Mouse (Mus musculus) bone marrow, adult 2 months (tissue): ENCODE measurements around the gene Kifc5b. TPM values are rescaled to one million over a fixed set of nuclear protein-coding genes. Genes with fewer than 3 reads are reported as not detected.
"Not testable (repeated sequence)": the region's sequence is repeated elsewhere in the genome, so short reads cannot be mapped to it uniquely, and the experiment has no call there.

Experiments used
- H3K27ac ChIP-seq: fragments of 200-500 bp; 2 replicates; pipeline ENCODE4 v1.5.1; 2012; ENCODE audit warnings: low read depth, mild to moderate bottlenecking, control low read depth, inconsistent platforms, low read length; ENCODE audit not compliant: control insufficient read depth, poor library complexity, insufficient read depth
- H3K4me1 ChIP-seq: fragments of 200-500 bp; 2 replicates; pipeline ENCODE4 v1.6.1; 2011; ENCODE audit warnings: low read length; ENCODE audit not compliant: control insufficient read depth, insufficient read depth
- H3K4me3 ChIP-seq: fragments of 200-500 bp; replicated peaks from 2 replicates; pipeline ENCODE3; 2011; ENCODE audit warnings: mild to moderate bottlenecking, low read depth, low read length, control low read depth; ENCODE audit not compliant: control insufficient read depth
- CTCF ChIP-seq: fragments of 200-500 bp; IDR thresholded peaks from 2 replicates; pipeline ENCODE4 v1.5.1; 2011; ENCODE audit warnings: low read length, control low read depth; ENCODE audit not compliant: control insufficient read depth, insufficient read depth
- POLR2A ChIP-seq: fragments of 200-500 bp; IDR thresholded peaks from 2 replicates; pipeline ENCODE4 v1.6.1; 2011; ENCODE audit warnings: low read depth, mild to moderate bottlenecking, control low read depth, low read length, borderline replicate concordance; ENCODE audit not compliant: control insufficient read depth
- WGBS: fragments of 180-500 bp; shearing (Covaris S2); methylation state at CpG from one replicate; pipeline ENCODE4 v1.1.7; 2018; 5-methylcytosine and 5-hydroxymethylcytosine counted together
- polyA plus RNA-seq: library from polyadenylated mRNA; stranded (reverse); fragments of >200 nt; gene quantifications from 2 replicates; pipeline ENCODE4 v1.2.4, GENCODE M21; 2011; ENCODE audit warnings: low replicate concordance; ENCODE audit not compliant: missing spikeins, insufficient read depth, insufficient read length

The Kifc5b gene
- polyA plus RNA-seq, 1 experiment = 50.8 TPM

DNA sequence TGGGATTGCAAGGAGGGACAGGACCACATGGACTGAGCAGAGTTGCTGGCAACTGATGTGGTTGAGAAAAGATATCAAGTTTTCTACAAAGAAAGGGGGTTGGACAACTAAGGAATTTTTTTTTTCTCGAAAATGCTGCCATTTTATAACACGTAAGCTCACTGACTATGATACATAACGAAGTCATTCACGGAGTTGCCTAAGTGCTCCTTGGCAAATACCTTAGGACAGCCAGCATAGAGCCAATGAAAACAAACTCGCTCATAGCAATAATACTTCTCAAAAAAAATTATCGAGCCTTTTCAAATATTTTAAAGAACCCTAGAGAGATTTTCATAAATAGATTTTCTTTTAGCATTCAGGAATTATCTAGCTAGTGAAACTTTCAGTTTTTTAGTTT, 16.0 kb upstream of the Kifc5b start:
- Histone ChIP-seq H3K4me1 (no peaks in the 10 kb centered on the region), H3K27ac (no peak overlapping the region), H3K4me3 (no peak overlapping the region)
- 78% methylated on average over 6 of the region's 6 CpGs for WGBS
- TF ChIP-seq CTCF = no peak

GRCm38 (mm10) chr17:26904320-26904719, 12.6 kb upstream of the Kifc5b start:
- WGBS = 53% methylated on average over 5 of the region's 5 CpGs
- TF ChIP-seq CTCF (no peak), POLR2A (no peak)
- H3K4me3 ChIP-seq = no peak overlapping the region
- H3K27ac ChIP-seq = no peak overlapping the region
- H3K4me1 ChIP-seq = no peaks in the 10 kb centered on the region

DNA sequence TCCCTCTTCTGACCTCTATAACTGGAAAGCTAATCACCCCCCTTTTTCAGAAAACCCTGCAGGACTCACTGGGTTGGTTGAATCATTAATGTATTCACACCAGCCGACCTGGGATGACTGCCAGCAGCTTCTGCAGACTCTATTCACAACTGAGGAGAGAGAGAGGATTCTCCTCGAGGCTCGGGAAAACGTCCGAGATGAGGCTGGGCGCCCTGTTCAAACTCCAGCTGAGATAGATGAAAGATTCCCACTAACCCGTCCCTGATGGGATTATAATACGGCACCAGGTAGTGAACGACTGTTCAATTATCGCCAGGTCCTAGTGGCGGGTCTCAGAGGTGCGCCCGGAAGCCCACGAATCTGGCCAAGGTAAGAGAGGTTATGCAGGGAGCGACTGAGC, 9.4 kb upstream of the Kifc5b start:
- not testable (repeated sequence) for H3K27ac ChIP-seq, H3K4me3 ChIP-seq, H3K4me1 ChIP-seq
- 84% methylated on average over 15 of the region's 15 CpGs for WGBS

DNA sequence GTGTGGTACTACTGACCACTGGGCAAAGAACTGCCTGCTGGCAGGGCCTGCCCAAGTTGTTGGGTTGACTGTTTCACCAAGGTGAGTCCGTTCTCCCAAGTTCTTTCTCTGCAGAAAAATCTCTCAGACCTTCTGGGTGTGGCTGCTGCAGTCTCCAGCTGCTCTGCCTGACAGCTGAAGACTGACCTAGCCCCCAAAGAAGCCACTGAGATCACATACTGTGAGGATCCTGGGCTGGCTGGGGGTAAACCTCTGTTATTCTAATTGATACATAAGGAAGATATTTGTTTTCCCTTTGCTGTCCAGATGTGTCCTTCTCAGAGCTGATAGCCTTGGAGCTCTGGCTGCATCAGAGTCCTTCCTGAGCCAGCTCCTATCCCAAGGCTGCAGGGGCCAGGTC, 1.6 kb upstream of the Kifc5b start:
- H3K4me1 ChIP-seq = no peaks in the 10 kb centered on the region
- 76% methylated on average over 1 of the region's 1 CpGs for WGBS
- no peak overlapping the region for H3K27ac ChIP-seq
- H3K4me3 ChIP-seq = no peak overlapping the region
- TF ChIP-seq POLR2A = no peak
- TF ChIP-seq CTCF = no peak

DNA sequence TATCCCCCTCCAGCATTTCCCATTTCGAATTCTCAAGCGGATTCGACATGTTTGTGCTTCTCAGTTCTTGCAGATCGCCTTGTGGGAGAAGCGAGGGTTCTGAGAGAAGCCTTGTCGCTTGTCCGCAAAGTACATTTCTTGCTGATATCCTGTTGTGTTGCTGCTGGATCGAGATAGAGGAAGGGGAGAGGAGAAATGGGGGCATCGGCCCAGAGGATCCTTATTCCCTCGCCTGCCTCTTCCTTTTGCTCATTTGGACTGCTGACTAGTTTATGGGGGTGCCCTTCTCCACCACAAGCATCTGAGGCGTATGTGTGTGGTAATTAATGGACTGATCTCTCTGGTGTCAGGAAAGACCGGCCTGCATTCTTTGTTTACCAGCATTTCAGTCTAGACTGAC, 669 bp downstream of the Kifc5b start:
- Histone ChIP-seq H3K27ac (peak overlapping the region; percentile 68; the same call in 1 of the 2 replicates), H3K4me3 (peak overlapping the region; percentile 95)
- H3K4me1 ChIP-seq = not testable (repeated sequence)
- 2% methylated on average over 12 of the region's 12 CpGs for WGBS

DNA sequence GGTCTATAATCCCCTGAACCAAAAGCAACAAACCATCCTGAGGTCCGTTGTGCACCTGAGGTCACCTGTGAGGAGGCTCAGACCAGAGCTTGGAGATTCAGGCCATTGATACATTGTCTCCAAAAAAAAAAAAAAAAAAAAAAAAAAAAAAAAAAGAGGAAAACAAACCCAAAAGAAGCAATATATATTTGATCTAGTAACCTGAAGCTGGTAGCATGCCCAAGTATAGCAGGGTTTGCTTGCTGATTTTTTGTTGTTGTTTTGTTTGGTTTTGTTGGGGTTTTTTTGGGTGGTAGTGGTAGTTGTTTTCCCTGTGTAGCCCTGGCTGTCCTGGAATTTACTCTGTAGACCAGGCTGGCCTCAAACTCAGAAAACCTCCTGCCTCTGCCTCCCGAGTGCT, 1.5 kb downstream of the Kifc5b start:
- WGBS = 81% methylated on average over 2 of the region's 2 CpGs
- no peaks in the 10 kb centered on the region for H3K4me1 ChIP-seq
- no peak overlapping the region for H3K27ac ChIP-seq
- H3K4me3 ChIP-seq = peak overlapping the region; percentile 54
- no peak for TF ChIP-seq POLR2A
- no peak for TF ChIP-seq CTCF

- H3K4me1 ChIP-seq, H3K4me3 ChIP-seq, H3K27ac ChIP-seq: not testable (repeated sequence)
- 79% methylated on average over 2 of the region's 2 CpGs for WGBS
Observed at GRCm38 (mm10) chr17:26919516-26919915, 2.6 kb downstream of the Kifc5b start.

DNA sequence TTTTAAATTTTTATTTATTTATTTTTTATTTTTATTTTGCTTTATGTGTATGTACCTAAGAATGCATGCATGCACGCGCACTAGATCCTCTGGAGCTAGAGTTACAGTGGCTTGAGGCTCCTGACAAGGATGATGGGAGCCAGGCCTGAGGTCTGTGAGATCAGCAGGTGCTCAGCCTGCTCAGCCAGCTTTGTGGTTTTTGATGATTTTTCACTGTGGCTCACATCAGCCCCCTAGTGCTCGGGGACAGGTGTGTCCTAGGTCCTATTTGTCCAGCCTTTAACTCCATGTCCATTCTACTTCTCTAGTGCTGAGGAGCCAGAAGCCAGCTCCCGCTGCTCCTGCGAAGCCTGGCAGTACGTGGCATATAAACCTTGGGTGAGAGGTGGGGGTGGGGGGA, 5.5 kb downstream of the Kifc5b start:
- H3K4me3 ChIP-seq, H3K4me1 ChIP-seq, H3K27ac ChIP-seq: not testable (repeated sequence)
- WGBS = 83% methylated on average over 6 of the region's 6 CpGs

GRCm38 (mm10) chr17:26925414-26925813, 8.5 kb downstream of the Kifc5b start:
- not testable (repeated sequence) for H3K4me1 ChIP-seq, H3K4me3 ChIP-seq
- WGBS = 97% methylated on average over 9 of the region's 9 CpGs

DNA sequence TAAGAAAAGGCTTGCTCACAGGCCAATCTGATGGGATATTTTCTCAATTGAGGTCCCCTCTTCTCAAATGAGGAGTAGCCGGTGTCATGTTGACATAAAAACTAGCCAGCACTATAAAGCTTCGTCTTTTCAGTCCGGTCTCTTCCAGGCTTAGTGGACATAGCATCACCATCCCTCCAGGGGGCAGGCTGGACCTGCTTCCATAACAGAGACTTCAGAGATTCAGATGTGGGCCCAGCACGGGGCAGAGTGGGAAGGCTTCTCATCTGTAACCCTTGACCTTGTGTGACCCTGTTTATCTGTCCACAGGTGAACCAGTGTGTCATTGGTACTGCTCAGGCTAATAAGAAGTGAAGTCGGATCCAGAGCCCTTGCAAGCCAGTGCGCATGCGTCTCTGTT, 14.9 kb downstream of the Kifc5b start:
- H3K27ac ChIP-seq = not testable (repeated sequence)

More at GRCm38 (mm10) chr17:26925414-26925813, 8.5 kb downstream of the Kifc5b start:
- not testable (repeated sequence) for H3K27ac ChIP-seq

More for the DNA sequence above, 14.9 kb downstream of the Kifc5b start:
- not testable (repeated sequence) for H3K4me3 ChIP-seq, H3K4me1 ChIP-seq
- 70% methylated on average over 7 of the region's 7 CpGs for WGBS
- TF ChIP-seq CTCF = peak; percentile 55
